Mouse (Mus musculus): ENCODE data around the gene Scrn1. TPM values are rescaled to one million over a fixed set of nuclear protein-coding genes. Genes with fewer than 3 reads are reported as not detected.

The Scrn1 gene
- polyA plus RNA-seq, 1 experiment from 2014 or later, result 3.0 TPM

DNA sequence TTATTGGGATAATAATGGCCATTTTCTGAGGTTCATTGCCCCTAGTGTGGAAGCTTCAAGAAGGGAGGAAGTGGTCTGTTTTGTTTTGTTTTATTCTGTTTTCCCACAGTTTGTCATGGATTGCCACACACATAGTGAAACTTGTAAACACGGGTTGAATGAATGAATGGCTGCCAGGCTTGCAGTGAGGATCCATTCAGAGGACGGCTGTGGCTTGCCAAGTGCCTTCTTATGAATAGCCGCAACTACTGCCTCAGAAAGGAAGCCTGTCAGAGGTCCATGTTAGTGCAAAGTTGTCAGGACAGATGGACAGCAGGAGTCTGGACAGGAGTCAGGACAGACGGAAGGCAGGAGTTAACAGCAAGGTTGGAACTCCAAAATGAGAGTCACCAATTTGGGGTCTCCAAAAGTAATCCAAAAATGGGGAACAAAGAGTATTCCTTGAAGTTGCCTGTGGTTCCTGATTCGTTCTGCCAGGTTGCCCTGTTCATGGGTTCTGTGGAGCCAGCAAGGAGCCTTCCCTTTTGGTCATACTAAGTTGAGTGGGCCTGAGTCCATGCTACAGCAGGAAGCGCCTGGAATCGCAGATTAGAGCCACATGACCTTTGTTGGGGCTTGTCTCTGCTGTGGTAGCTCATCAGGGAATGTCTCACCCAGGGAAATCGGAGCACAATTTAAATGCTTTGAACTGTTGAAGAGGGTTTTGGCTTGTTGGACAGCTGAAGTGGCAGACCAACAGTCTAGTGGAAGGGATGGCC, 102.4 kb downstream of the Scrn1 start:
- Histone ChIP-seq H3K27ac (ENCODE audit: low read depth, low read length) (no peak overlapping the region), H3K4me2 (no peak overlapping the region)
- no peak for DNase-seq (ENCODE audit: low spot score)

DNA sequence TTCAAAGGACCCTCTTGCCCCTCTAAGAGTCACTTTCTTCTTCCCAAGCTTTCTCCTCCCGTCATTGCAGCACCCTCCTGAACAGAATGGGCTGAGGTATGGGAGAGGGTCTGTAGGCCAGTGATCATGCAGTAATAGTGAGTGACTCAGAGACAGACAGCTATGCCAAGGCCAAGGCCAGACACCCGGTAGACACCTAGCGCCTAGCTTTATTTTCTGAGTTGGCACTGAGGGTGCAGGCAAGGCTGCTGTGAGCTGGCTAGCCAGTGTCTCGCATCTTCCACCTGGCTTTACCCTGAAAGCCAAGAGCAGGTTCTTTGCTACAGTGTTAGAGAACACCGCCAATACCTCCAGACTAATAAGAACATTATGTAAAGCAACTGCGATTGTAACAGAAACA, 103.5 kb downstream of the Scrn1 start:
- Histone ChIP-seq H3K9ac (ENCODE audit: low read depth, low read length) (no peak overlapping the region), H3K27me3 (replicated peaks; ENCODE audit: control insufficient read depth, insufficient read depth, low read length) (no peaks in the 10 kb centered on the region), H3K4me2 (no peak overlapping the region), H3K36me3 (ENCODE audit: control insufficient read depth, insufficient read depth, low read length) (no peaks in the 10 kb centered on the region), H3K9me3 (ENCODE audit: control insufficient read depth, low read length) (no peaks in the 10 kb centered on the region), H3K4me3 (ENCODE audit: low read depth, low read length) (no peak overlapping the region), H3K4me1 (replicated peaks; ENCODE audit: control insufficient read depth, insufficient read depth, low read length) (no peaks in the 10 kb centered on the region), H3K27ac (ENCODE audit: low read depth, low read length) (no peak overlapping the region)
- ATAC-seq (replicated peaks; ENCODE audit: low FRiP score) (no peak), DNase-seq (ENCODE audit: low spot score) (no peak)
- WGBS, result 87% methylated on average over 6 of the region's 6 CpGs

More for the DNA sequence above, 102.4 kb downstream of the Scrn1 start:
- H3K4me1 ChIP-seq (replicated peaks; ENCODE audit: control insufficient read depth, insufficient read depth, low read length), result no peaks in the 10 kb centered on the region
- H3K9me3 ChIP-seq (ENCODE audit: control insufficient read depth, low read length), result no peaks in the 10 kb centered on the region
- H3K9ac ChIP-seq (ENCODE audit: low read depth, low read length), result no peak overlapping the region
- ATAC-seq (replicated peaks; ENCODE audit: low FRiP score), result no peak
- H3K27me3 ChIP-seq (replicated peaks; ENCODE audit: control insufficient read depth, insufficient read depth, low read length), result no peaks in the 10 kb centered on the region
- WGBS, result 56% methylated on average over 8 of the region's 8 CpGs
- no peaks in the 10 kb centered on the region for H3K36me3 ChIP-seq (ENCODE audit: control insufficient read depth, insufficient read depth, low read length)
- H3K4me3 ChIP-seq (ENCODE audit: low read depth, low read length), result no peak overlapping the region

DNA sequence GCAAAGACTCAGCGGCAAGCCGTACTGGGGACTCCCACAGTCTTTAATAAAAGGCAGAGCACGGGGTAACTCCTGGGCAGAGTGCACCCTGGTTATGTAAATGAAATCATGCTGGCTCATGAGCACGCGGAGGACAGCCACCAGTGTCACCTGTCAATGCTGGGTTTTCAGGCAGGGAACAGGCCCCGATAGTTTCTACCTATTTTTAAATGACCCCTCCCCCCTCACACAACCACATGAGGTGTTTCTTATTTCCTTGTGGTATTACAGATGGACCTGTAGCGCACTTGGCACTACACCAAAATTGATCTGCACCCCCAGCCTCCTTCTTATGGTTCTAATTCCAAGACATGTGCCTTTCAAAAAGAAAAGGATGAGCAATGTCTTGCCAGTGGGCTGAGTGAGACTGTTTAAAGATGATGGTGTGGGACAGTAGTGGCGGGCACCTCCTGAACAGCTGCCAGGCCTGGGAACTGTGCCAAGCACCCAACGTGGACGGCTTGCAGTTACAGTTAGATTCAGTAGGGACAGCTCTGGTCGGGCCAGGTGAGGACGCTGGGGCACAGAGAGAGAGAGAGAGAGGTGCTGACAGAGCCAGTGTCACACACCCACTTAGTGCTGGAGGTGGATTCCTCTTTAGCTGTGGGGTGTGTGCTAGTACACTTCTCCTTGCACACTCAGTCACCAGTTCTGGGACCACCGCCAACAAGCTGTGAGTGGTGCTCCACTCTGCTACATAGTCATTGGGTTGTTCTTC, 105.2 kb downstream of the Scrn1 start:
- H3K27me3 ChIP-seq (replicated peaks; ENCODE audit: control insufficient read depth, insufficient read depth, low read length), result no peaks in the 10 kb centered on the region
- H3K4me3 ChIP-seq (ENCODE audit: low read depth, low read length), result no peak overlapping the region
- H3K36me3 ChIP-seq (ENCODE audit: control insufficient read depth, insufficient read depth, low read length), result no peaks in the 10 kb centered on the region
- H3K27ac ChIP-seq (ENCODE audit: low read depth, low read length), result no peak overlapping the region
- no peak for ATAC-seq (replicated peaks; ENCODE audit: low FRiP score)
- DNase-seq (ENCODE audit: low spot score), result no peak
- WGBS, result 81% methylated on average over 13 of the region's 13 CpGs
- no peak overlapping the region for H3K4me2 ChIP-seq
- H3K9ac ChIP-seq (ENCODE audit: low read depth, low read length), result no peak overlapping the region
- no peaks in the 10 kb centered on the region for H3K9me3 ChIP-seq (ENCODE audit: control insufficient read depth, low read length)
- no peaks in the 10 kb centered on the region for H3K4me1 ChIP-seq (replicated peaks; ENCODE audit: control insufficient read depth, insufficient read depth, low read length)

DNA sequence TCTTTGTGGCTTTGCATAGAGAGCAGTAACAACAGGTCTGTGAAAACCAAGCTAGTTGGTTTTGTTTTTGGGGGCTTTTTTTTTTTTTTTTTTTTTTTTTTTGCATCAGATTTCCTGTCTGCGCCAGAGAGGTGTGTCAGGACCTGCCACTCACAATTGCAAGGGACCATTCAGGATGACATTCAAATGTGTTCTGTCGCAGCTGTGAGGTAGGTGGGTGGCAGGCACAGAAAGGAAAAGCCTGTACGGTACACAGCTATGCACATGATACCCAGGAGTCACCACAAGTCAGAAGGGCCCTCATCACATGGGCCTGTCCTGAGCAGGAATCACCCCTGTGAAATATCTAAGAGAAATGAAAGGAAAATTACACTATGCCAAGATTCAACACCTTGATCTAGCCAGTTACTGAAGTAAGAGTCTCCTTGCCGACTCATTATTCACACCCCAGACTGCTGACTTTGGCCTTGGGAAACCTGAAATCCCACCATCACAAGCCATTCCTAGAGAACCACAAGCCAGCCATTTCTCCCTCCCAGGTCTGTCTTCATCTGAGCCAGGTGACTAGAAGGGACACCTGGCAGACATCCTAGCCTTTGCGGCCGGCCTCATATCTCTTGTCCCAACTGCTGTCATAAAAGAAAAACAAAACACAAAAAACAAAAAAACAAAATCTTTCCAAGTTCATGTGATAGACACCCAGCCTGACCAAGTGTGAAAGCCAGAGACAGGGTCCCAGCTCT, 105.9 kb downstream of the Scrn1 start:
- Histone ChIP-seq H3K9ac (ENCODE audit: low read depth, low read length) (no peak overlapping the region), H3K9me3 (ENCODE audit: control insufficient read depth, low read length) (no peaks in the 10 kb centered on the region), H3K4me1 (replicated peaks; ENCODE audit: control insufficient read depth, insufficient read depth, low read length) (no peaks in the 10 kb centered on the region), H3K27me3 (replicated peaks; ENCODE audit: control insufficient read depth, insufficient read depth, low read length) (no peaks in the 10 kb centered on the region), H3K27ac (ENCODE audit: low read depth, low read length) (no peak overlapping the region), H3K36me3 (ENCODE audit: control insufficient read depth, insufficient read depth, low read length) (no peaks in the 10 kb centered on the region), H3K4me2 (no peak overlapping the region), H3K4me3 (ENCODE audit: low read depth, low read length) (no peak overlapping the region)
- 84% methylated on average over 6 of the region's 6 CpGs for WGBS
- DNase-seq (ENCODE audit: low spot score) (no peak), ATAC-seq (replicated peaks; ENCODE audit: low FRiP score) (no peak)

DNA sequence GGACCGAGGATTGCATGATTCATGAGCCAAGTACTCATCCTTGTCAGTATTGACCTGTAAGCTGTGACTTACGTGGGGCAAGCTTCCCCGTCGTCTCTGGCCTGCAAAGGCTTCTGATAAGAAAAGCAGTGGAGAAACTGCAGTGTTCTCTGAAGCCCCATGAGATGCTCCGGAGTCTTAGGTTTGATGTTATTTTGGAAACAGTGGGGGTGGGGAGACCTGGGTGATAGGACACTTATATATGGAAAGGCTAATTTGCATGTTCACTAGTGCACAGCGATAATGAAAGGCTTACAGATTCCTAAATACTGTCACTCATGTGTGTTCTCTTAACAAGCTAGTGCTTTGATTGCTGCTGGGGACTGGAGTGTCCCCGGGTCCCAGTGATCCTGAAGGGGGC, 106.6 kb downstream of the Scrn1 start:
- ATAC-seq (replicated peaks; ENCODE audit: low FRiP score), result no peak
- Histone ChIP-seq H3K27ac (ENCODE audit: low read depth, low read length) (no peak overlapping the region), H3K27me3 (replicated peaks; ENCODE audit: control insufficient read depth, insufficient read depth, low read length) (no peaks in the 10 kb centered on the region), H3K36me3 (ENCODE audit: control insufficient read depth, insufficient read depth, low read length) (no peaks in the 10 kb centered on the region), H3K4me1 (replicated peaks; ENCODE audit: control insufficient read depth, insufficient read depth, low read length) (no peaks in the 10 kb centered on the region), H3K4me2 (no peak overlapping the region), H3K9ac (ENCODE audit: low read depth, low read length) (no peak overlapping the region), H3K4me3 (ENCODE audit: low read depth, low read length) (no peak overlapping the region), H3K9me3 (ENCODE audit: control insufficient read depth, low read length) (no peaks in the 10 kb centered on the region)
- DNase-seq (ENCODE audit: low spot score), result no peak
- WGBS, result 46% methylated on average over 7 of the region's 7 CpGs

Other genes starting within 250 kb of the Scrn1 start
- gene Prr15, start 240.7 kb downstream of the Scrn1 start, polyA plus RNA-seq (2014; fragmentation: Nextera tagmentation; extraction: Ambion mirVana), result 1.1 and 1.3 TPM in 2 replicates
- 0.26 and 0.47 TPM in 2 replicates for gene Wipf3, start 136.9 kb downstream of the Scrn1 start, polyA plus RNA-seq (2014; fragmentation: Nextera tagmentation; extraction: Ambion mirVana)
- gene Plekha8, start 28.6 kb upstream of the Scrn1 start, polyA plus RNA-seq (2014; fragmentation: Nextera tagmentation; extraction: Ambion mirVana), result 7.9 and 9.7 TPM in 2 replicates
- gene Fkbp14, start 30.8 kb upstream of the Scrn1 start, polyA plus RNA-seq (2014; fragmentation: Nextera tagmentation; extraction: Ambion mirVana), result 11.0 and 11.9 TPM in 2 replicates
- 1.4 and 1.8 TPM in 2 replicates for gene Mturn, start 115.1 kb upstream of the Scrn1 start, polyA plus RNA-seq (2014; fragmentation: Nextera tagmentation; extraction: Ambion mirVana)

Data from liver, embryonic 11.5 days (tissue).